Mouse (Mus musculus): ENCODE data around the gene D1Ertd622e.

- TF ChIP-seq EP300 (IDR thresholded peaks at IDR 0.05; ENCODE audit: low read depth) = no peak
- no peak for TF ChIP-seq CTCF (IDR thresholded peaks at IDR 0.05; ENCODE audit: low read depth)
Observed at GRCm38 (mm10) chr1:97583085-97583484, 78.8 kb downstream of the D1Ertd622e start.

All from liver, embryonic 14.5 days (tissue).